Mouse (Mus musculus) granulocyte monocyte progenitor cell, adult 5-6 weeks (primary cell): ENCODE results near the gene Calm4. TPM values are rescaled to one million over a fixed set of nuclear protein-coding genes. Genes with fewer than 3 reads are reported as not detected.
A peak's percentile ranks its signal among the peaks of the same experiment; 100 is the strongest.
"Not testable (repeated sequence)": the region's sequence is repeated elsewhere in the genome, so short reads cannot be mapped to it uniquely, and the experiment has no call there.

ENCODE experiments used
- ATAC-seq: replicated peaks from 2 replicates; pipeline ENCODE4 v1.8.0; 2016; ENCODE audit warnings: mild to moderate bottlenecking, moderate TSS enrichment, inconsistent platforms; ENCODE audit not compliant: poor library complexity, severe bottlenecking
- total RNA-seq, 2 experiments: library from RNA; stranded (forward) in 1 of 2; stranded (reverse) in 1 of 2; fragments of 200-712, 200-1000 nt in 1 of 2; fragments of >200 nt in 1 of 2; fragmentation: Nextera tagmentation in 1 of 2; gene quantifications; 2 replicates each; pipeline ENCODE4 v1.2.3; 2014 to 2017

Gene Calm4
- total RNA-seq (2014; fragmentation: Nextera tagmentation) (not detected in 2 replicates), total RNA-seq (2017) (not detected in 2 replicates)

- peak; percentile 75 for ATAC-seq
Measured at GRCm38 (mm10) chr13:3837312-3837807, at the start of gene Calm4. Gene Calm4 (plus strand): TSS chr13:3837757.

- ATAC-seq: no peak
Measured at GRCm38 (mm10) chr13:3788588-3788987, 49.0 kb upstream of the Calm4 start.

- ATAC-seq: no peak
Measured at GRCm38 (mm10) chr13:3789531-3789930, 48.0 kb upstream of the Calm4 start.

- ATAC-seq: no peak
Measured at GRCm38 (mm10) chr13:3796649-3797048, 40.9 kb upstream of the Calm4 start.

- no peak for ATAC-seq
Measured at GRCm38 (mm10) chr13:3798751-3799150, 38.8 kb upstream of the Calm4 start.

- no peak for ATAC-seq
Measured at GRCm38 (mm10) chr13:3799386-3799785, 38.2 kb upstream of the Calm4 start.

GRCm38 (mm10) chr13:3804186-3804585, 33.4 kb upstream of the Calm4 start, which contains the start of gene Calml3:
Gene Calml3 (minus strand): TSS chr13:3804316.
- no peak for ATAC-seq

- ATAC-seq: no peak
Measured at GRCm38 (mm10) chr13:3805132-3805531, 32.4 kb upstream of the Calm4 start.

- ATAC-seq: peak; percentile 51
Measured at GRCm38 (mm10) chr13:3805638-3806037, 31.9 kb upstream of the Calm4 start.

GRCm38 (mm10) chr13:3807131-3807827, 30.3 kb upstream of the Calm4 start:
- no peak for ATAC-seq

- ATAC-seq: peak; percentile 94
Measured at GRCm38 (mm10) chr13:3818012-3818739, 19.4 kb upstream of the Calm4 start.

GRCm38 (mm10) chr13:3818740-3819076, 18.8 kb upstream of the Calm4 start:
- no peak for ATAC-seq

GRCm38 (mm10) chr13:3822105-3822504, 15.5 kb upstream of the Calm4 start:
- peak; percentile 74 for ATAC-seq

- peak; percentile 72 for ATAC-seq
Measured at GRCm38 (mm10) chr13:3825726-3826125, 11.8 kb upstream of the Calm4 start.

GRCm38 (mm10) chr13:3831546-3831945, 6.0 kb upstream of the Calm4 start:
- ATAC-seq: no peak

- peak; percentile 23 for ATAC-seq
Measured at GRCm38 (mm10) chr13:3831994-3832393, 5.6 kb upstream of the Calm4 start.

- peak; percentile 68 for ATAC-seq
Measured at GRCm38 (mm10) chr13:3832450-3832849, 5.1 kb upstream of the Calm4 start.

GRCm38 (mm10) chr13:3833644-3834043, 3.9 kb upstream of the Calm4 start:
- ATAC-seq: not testable (repeated sequence)

- not testable (repeated sequence) for ATAC-seq
Measured at GRCm38 (mm10) chr13:3840662-3841061, 3.1 kb downstream of the Calm4 start.

- no peak for ATAC-seq
Measured at GRCm38 (mm10) chr13:3850330-3850729, 12.8 kb downstream of the Calm4 start.

GRCm38 (mm10) chr13:3853648-3854333, 16.2 kb downstream of the Calm4 start, which contains the start of gene Calm5:
Gene Calm5 (plus strand): TSS chr13:3854173.
- ATAC-seq: peak; percentile 94
